Mouse (Mus musculus) liver, adult (tissue): ENCODE data around the gene Trpm2.

Experiments
- GATA4 ChIP-seq: IDR thresholded peaks from 2 replicates; pipeline ENCODE4 v1.6.1; 2014; ENCODE audit warnings: mild to moderate bottlenecking, low read length; ENCODE audit not compliant: insufficient replicate concordance

Gene Trpm2

GRCm38 (mm10) chr10:78000200-78000599 lies 29.8 kb upstream of the Trpm2 start:
- no peak for TF ChIP-seq GATA4

- TF ChIP-seq GATA4: no peak
Measured at GRCm38 (mm10) chr10:77995639-77996038, 25.3 kb upstream of the Trpm2 start.

- TF ChIP-seq GATA4: no peak
Measured at GRCm38 (mm10) chr10:77985775-77986174, 15.4 kb upstream of the Trpm2 start.

GRCm38 (mm10) chr10:77984660-77985059 lies 14.3 kb upstream of the Trpm2 start:
- TF ChIP-seq GATA4: no peak

- no peak for TF ChIP-seq GATA4
Measured at GRCm38 (mm10) chr10:77978351-77979350, 8.3 kb upstream of the Trpm2 start, which contains the start of gene 1810043G02Rik. TSS of gene 1810043G02Rik (plus strand) at chr10:77978524.

GRCm38 (mm10) chr10:77976458-77977150 lies 6.2 kb upstream of the Trpm2 start:
- no peak for TF ChIP-seq GATA4

GRCm38 (mm10) chr10:77975653-77976052 lies 5.3 kb upstream of the Trpm2 start:
- TF ChIP-seq GATA4: no peak

- no peak for TF ChIP-seq GATA4
Measured at GRCm38 (mm10) chr10:77974811-77975210, 4.4 kb upstream of the Trpm2 start.

GRCm38 (mm10) chr10:77974323-77974722 lies 4.0 kb upstream of the Trpm2 start:
- no peak for TF ChIP-seq GATA4

- no peak for TF ChIP-seq GATA4
Measured at GRCm38 (mm10) chr10:77971709-77972553, 1.6 kb upstream of the Trpm2 start.

- TF ChIP-seq GATA4: no peak
Measured at GRCm38 (mm10) chr10:77971191-77971590, 828 bp upstream of the Trpm2 start.

- TF ChIP-seq GATA4: no peak
Measured at GRCm38 (mm10) chr10:77969973-77970325, 414 bp downstream of the Trpm2 start.

GRCm38 (mm10) chr10:77969274-77969972 lies 940 bp downstream of the Trpm2 start:
- TF ChIP-seq GATA4: no peak

- no peak for TF ChIP-seq GATA4
Measured at GRCm38 (mm10) chr10:77963971-77964370, 6.4 kb downstream of the Trpm2 start.

- no peak for TF ChIP-seq GATA4
Measured at GRCm38 (mm10) chr10:77962725-77963124, 7.6 kb downstream of the Trpm2 start.

GRCm38 (mm10) chr10:77939685-77940084 lies 30.7 kb downstream of the Trpm2 start:
- no peak for TF ChIP-seq GATA4
